Comparison of ENCODE assay signal across 19 mouse cellular contexts in the genomic region with DNA sequence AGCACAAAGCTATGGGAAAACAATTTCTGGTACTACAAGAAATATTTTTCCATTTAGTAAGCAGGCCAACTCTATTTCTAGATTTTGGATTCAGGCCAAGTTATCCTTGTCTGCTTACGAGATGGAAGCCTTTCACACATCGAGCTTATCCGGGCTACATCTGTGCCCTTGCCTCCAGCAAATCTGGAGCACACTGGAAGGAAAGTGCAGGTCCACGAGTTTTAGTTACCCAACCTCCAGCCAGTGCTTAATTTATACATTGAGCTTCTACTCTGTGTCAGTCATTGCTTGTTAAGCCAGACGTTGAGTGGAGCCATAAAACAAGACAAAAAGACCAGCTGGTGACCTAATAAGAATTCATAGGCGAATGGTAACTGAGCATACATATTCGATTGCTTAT. TPM values are rescaled to one million over a fixed set of nuclear protein-coding genes. Genes with fewer than 3 reads are reported as not detected.
A peak's percentile ranks its signal among the peaks of the same experiment; 100 is the strongest.
DNase-seq lines count a peak whose midpoint lies in the region; ATAC-seq and TF ChIP-seq lines count a peak whose summit lies in the region.
"Had no signal": no experiment of that assay in that cellular context is flagged by ENCODE, and none has a peak within 500 bp of the region (broad histone marks: within the 10 kb centered on the region; RNA-seq: fewer than 3 reads in every experiment).

No protein-coding gene starts in this region.

- no peak for TF ChIP-seq POLR2A in cerebellum, adult 2 months (IDR thresholded peaks at IDR 0.05; ENCODE audit: borderline replicate concordance, insufficient read depth, low read length)

- DNase-seq in neural tube, embryonic 10.5 days (ENCODE audit: extremely low spot score, low spot score) = no peak
- DNase-seq in cerebellum, adult 2 months = peak; percentile 54 to 67
- peak; percentile 8 for DNase-seq in skeletal muscle tissue, adult 2 months (ENCODE audit: low read depth, low spot score)
- DNase-seq in natural killer cell, adult 2 months (ENCODE audit: low spot score in 2 of 2) = no peak
- DNase-seq: adrenal gland, adult 2 months; gastrocnemius, postnatal 10 days; thymus, postnatal 25 days had no signal

- WGBS in hindbrain, embryonic 16.5 days = 29% methylated on average over 7 of the region's 7 CpGs
- 39% methylated on average over 7 of the region's 7 CpGs for WGBS in hindbrain, embryonic 13.5 days
- 50% methylated on average over 7 of the region's 7 CpGs for whole genome bisulfite sequencing in neural tube, embryonic 12.5 days
- WGBS in cerebellum, adult 2 months = 2% methylated on average over 7 of the region's 7 CpGs

- no peaks in the 10 kb centered on the region for H3K4me1 ChIP-seq in hindbrain, embryonic 16.5 days (ENCODE audit: control insufficient read depth, insufficient read depth, low read depth, low read length)
- H3K4me1 ChIP-seq in hindbrain, embryonic 13.5 days (replicated peaks) = 0 out of 2 replicates have a peak, but pooled peaks cover 3% of the 10 kb centered on the region
- H3K4me1 ChIP-seq in neural tube, embryonic 12.5 days = no peaks in the 10 kb centered on the region
- peaks cover 4% of the 10 kb centered on the region for H3K4me1 ChIP-seq in cerebellum, adult 2 months (ENCODE audit: control insufficient read depth, insufficient read depth, low read length)
- H3K4me1 ChIP-seq: embryonic facial prominence, embryonic 15.5 days had no signal

- no peak overlapping the region for H3K4me2 ChIP-seq in hindbrain, embryonic 16.5 days (ENCODE audit: low read length)
- no peak overlapping the region for H3K4me2 ChIP-seq in hindbrain, embryonic 13.5 days
- H3K4me2 ChIP-seq in neural tube, embryonic 12.5 days (replicated peaks) = no peak overlapping the region
- H3K4me2 ChIP-seq: embryonic facial prominence, embryonic 15.5 days; heart, embryonic 13.5 days; hindbrain, embryonic 15.5 days; limb, embryonic 15.5 days had no signal

- H3K9me3 ChIP-seq in hindbrain, embryonic 16.5 days (ENCODE audit: control insufficient read depth, low read length) = no peaks in the 10 kb centered on the region
- H3K9me3 ChIP-seq in hindbrain, embryonic 13.5 days = no peaks in the 10 kb centered on the region
- H3K9me3 ChIP-seq in neural tube, embryonic 12.5 days = no peaks in the 10 kb centered on the region
- H3K9me3 ChIP-seq: embryonic facial prominence, embryonic 15.5 days; heart, embryonic 13.5 days; hindbrain, embryonic 15.5 days; limb, embryonic 15.5 days had no signal

- H3K27me3 ChIP-seq in hindbrain, embryonic 16.5 days (replicated peaks; ENCODE audit: control insufficient read depth, insufficient read depth, low read length) = no peaks in the 10 kb centered on the region
- H3K27me3 ChIP-seq in hindbrain, embryonic 13.5 days = no peaks in the 10 kb centered on the region
- H3K27me3 ChIP-seq in neural tube, embryonic 12.5 days (replicated peaks) = no peaks in the 10 kb centered on the region
- H3K27me3 ChIP-seq in cerebellum, adult 2 months (ENCODE audit: control insufficient read depth, insufficient read depth, low read length) = no peaks in the 10 kb centered on the region
- H3K27me3 ChIP-seq: embryonic facial prominence, embryonic 15.5 days; heart, embryonic 13.5 days; hindbrain, embryonic 15.5 days; limb, embryonic 15.5 days; Patski had no signal

- no peak overlapping the region for H3K9ac ChIP-seq in hindbrain, embryonic 16.5 days (ENCODE audit: low read depth, low read length)
- no peak overlapping the region for H3K9ac ChIP-seq in hindbrain, embryonic 13.5 days
- no peak overlapping the region for H3K9ac ChIP-seq in neural tube, embryonic 12.5 days
- H3K9ac ChIP-seq: embryonic facial prominence, embryonic 15.5 days; heart, embryonic 13.5 days; hindbrain, embryonic 15.5 days; limb, embryonic 15.5 days had no signal

- H3K36me3 ChIP-seq in hindbrain, embryonic 16.5 days (ENCODE audit: control insufficient read depth, insufficient read depth, low read length) = no peaks in the 10 kb centered on the region
- H3K36me3 ChIP-seq in hindbrain, embryonic 13.5 days = no peaks in the 10 kb centered on the region
- no peaks in the 10 kb centered on the region for H3K36me3 ChIP-seq in neural tube, embryonic 12.5 days
- H3K36me3 ChIP-seq: embryonic facial prominence, embryonic 15.5 days; heart, embryonic 13.5 days; hindbrain, embryonic 15.5 days; limb, embryonic 15.5 days had no signal

- no peak overlapping the region for H3K27ac ChIP-seq in hindbrain, embryonic 16.5 days (ENCODE audit: low read depth, low read length)
- H3K27ac ChIP-seq in hindbrain, embryonic 13.5 days = no peak overlapping the region
- no peak overlapping the region for H3K27ac ChIP-seq in neural tube, embryonic 12.5 days
- H3K27ac ChIP-seq in cerebellum, adult 2 months (ENCODE audit: insufficient read depth, low read length) = no peak overlapping the region
- H3K27ac ChIP-seq: embryonic facial prominence, embryonic 15.5 days; heart, embryonic 13.5 days; hindbrain, embryonic 15.5 days; limb, embryonic 15.5 days had no signal

- peak; percentile 17; the same call in 1 of the 2 replicates for ATAC-seq in hindbrain, embryonic 16.5 days
- no peak for ATAC-seq in hindbrain, embryonic 13.5 days (ENCODE audit: low FRiP score)
- ATAC-seq in neural tube, embryonic 12.5 days (ENCODE audit: low FRiP score, low read depth) = peak; percentile 33; the same call in 1 of the 2 replicates
- ATAC-seq: CD4-positive, CD25-positive, alpha-beta regulatory T cell, adult 4 months; Patski had no signal

- TF ChIP-seq CTCF in cerebellum, adult 2 months (IDR thresholded peaks at IDR 0.05; ENCODE audit: borderline replicate concordance, insufficient read depth, low read depth, low read length) = no peak

- no peak overlapping the region for H3K4me3 ChIP-seq in hindbrain, embryonic 16.5 days (ENCODE audit: low read length)
- no peak overlapping the region for H3K4me3 ChIP-seq in hindbrain, embryonic 13.5 days
- no peak overlapping the region for H3K4me3 ChIP-seq in neural tube, embryonic 12.5 days
- H3K4me3 ChIP-seq in cerebellum, adult 2 months (replicated peaks; ENCODE audit: insufficient read depth, low read depth, low read length) = no peak overlapping the region
- H3K4me3 ChIP-seq: embryonic facial prominence, embryonic 15.5 days; heart, embryonic 13.5 days; hindbrain, embryonic 15.5 days; limb, embryonic 15.5 days; myocyte had no signal

RNA-seq across cellular contexts. Expression of gene Clrn1, which starts 19.4 kb away (rescaled TPM):
- polyA plus RNA-seq in hindbrain, embryonic 16.5 days (2015; fragmentation: Nextera tagmentation; extraction: Ambion mirVana) = 2.6 and 4.0 TPM in 2 replicates
- polyA plus RNA-seq in hindbrain, embryonic 13.5 days (2015; fragmentation: Nextera tagmentation; extraction: Ambion mirVana) = 3.2 and 4.7 TPM in 2 replicates
- polyA plus RNA-seq in neural tube, embryonic 12.5 days (2016; fragmentation: Nextera tagmentation; extraction: Ambion mirVana) = 0.68 and 1.4 TPM in 2 replicates
- 0.61 and 0.81 TPM in 2 replicates for polyA plus RNA-seq in cerebellum, adult 2 months (2012; rRNA removed)
- polyA plus RNA-seq: adrenal gland, adult 2 months; CD4-positive, CD25-positive, alpha-beta regulatory T cell, adult 4 months; myocyte; Patski had no signal

RNA-seq across cellular contexts. Expression of gene Mindy4b-ps, which starts 43.6 kb away (rescaled TPM):
- polyA plus RNA-seq in hindbrain, embryonic 16.5 days (2015; fragmentation: Nextera tagmentation; extraction: Ambion mirVana) = 0.12 and 0.21 TPM in 2 replicates
- not detected in 2 replicates for polyA plus RNA-seq in hindbrain, embryonic 13.5 days (2015; fragmentation: Nextera tagmentation; extraction: Ambion mirVana)
- not detected in 2 replicates for polyA plus RNA-seq in neural tube, embryonic 12.5 days (2016; fragmentation: Nextera tagmentation; extraction: Ambion mirVana)
- polyA plus RNA-seq in cerebellum, adult 2 months (2012; rRNA removed) = 2.1 and 2.4 TPM in 2 replicates
- polyA plus RNA-seq: adrenal gland, adult 2 months; CD4-positive, CD25-positive, alpha-beta regulatory T cell, adult 4 months; embryonic facial prominence, embryonic 15.5 days; hindbrain, embryonic 15.5 days; kidney, embryonic 16.5 days; limb, embryonic 15.5 days; lung, embryonic 16.5 days; myocyte; Patski had no signal

Comparison
In these comparisons a context has a peak if more than half of its experiments do, and no peak if none do; other contexts are left out.
1. DNase-seq: peak in cerebellum, adult 2 months (2 of 2) and skeletal muscle tissue, adult 2 months (single experiment); none in neural tube, embryonic 10.5 days (single experiment) and natural killer cell, adult 2 months (0 of 2).